Mouse (Mus musculus) cerebellum, adult 2 months (tissue): ENCODE data around the gene Dusp1.

Experiments used
- CTCF ChIP-seq: fragments of 200-500 bp; IDR thresholded peaks from 2 replicates; pipeline ENCODE4 v1.5.1; 2011; ENCODE audit warnings: low read depth, mild to moderate bottlenecking, control low read depth, low read length, moderate library complexity, borderline replicate concordance; ENCODE audit not compliant: insufficient read depth
- POLR2A ChIP-seq: fragments of 200-500 bp; IDR thresholded peaks from 2 replicates; pipeline ENCODE4 v1.6.1; 2011; ENCODE audit warnings: low read length, control low read depth, borderline replicate concordance; ENCODE audit not compliant: insufficient read depth

- no peak for TF ChIP-seq CTCF
- no peak for TF ChIP-seq POLR2A
Observed at GRCm38 (mm10) chr17:26464972-26465371, 97.0 kb downstream of the Dusp1 start.
